Mouse (Mus musculus) spleen, postnatal 0 days (tissue): ENCODE results near the gene Ugt1a2. TPM values are rescaled to one million over a fixed set of nuclear protein-coding genes. Genes with fewer than 3 reads are reported as not detected.

ENCODE experiments used
- polyA plus RNA-seq: library from polyadenylated mRNA; unstranded; fragments of >200 nt; fragmentation: Nextera tagmentation; extraction: Ambion mirVana; gene quantifications from 2 replicates; pipeline ENCODE4 v1.2.1, GENCODE M21; 2015

Gene Ugt1a2
- polyA plus RNA-seq, result 0.05 and 0.40 TPM in 2 replicates

DNA sequence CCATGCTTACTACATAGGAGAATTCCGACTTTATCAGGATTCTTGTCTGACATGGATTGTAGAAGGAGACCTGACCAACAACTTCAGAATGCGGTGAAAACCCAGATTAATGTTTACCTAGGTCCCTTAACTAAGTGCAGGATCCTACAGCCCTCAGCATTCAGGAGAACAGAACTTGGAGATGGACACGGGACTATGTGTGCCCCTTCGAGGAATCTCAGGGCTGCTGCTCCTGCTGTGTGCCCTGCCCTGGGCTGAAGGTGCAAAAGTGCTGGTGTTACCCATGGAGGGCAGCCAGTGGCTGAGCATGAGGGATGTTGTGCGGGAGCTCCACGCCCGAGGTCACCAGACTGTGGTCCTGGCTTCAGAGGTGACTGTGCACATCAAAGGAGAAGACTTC is at the start of gene Ugt1a2:
Ugt1a2 (plus strand) TSS at position 146 of the 400 bp plus-strand sequence.

DNA sequence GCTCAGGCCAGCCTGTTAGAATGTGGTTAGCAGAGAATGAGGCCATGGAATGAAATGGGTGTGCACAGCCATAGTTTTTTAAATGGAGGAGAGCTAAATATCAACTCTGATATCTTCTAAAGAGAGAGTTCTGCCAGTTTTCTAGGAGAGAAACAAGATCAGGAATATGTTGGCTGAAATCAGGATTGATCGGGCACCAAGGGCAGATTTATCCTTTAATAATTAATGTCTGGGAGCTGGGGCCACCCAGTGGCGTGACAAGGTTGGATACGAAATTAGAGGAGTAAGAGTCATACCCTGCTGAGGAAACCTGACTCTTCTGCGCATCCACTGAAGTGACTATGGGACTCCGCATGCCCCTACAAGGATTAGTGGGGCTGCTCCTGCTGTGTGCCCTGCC is 34.7 kb upstream of the Ugt1a2 start, which contains the start of gene Ugt1a5:
Ugt1a5 (plus strand) TSS at position 302 of the 400 bp plus-strand sequence.

DNA sequence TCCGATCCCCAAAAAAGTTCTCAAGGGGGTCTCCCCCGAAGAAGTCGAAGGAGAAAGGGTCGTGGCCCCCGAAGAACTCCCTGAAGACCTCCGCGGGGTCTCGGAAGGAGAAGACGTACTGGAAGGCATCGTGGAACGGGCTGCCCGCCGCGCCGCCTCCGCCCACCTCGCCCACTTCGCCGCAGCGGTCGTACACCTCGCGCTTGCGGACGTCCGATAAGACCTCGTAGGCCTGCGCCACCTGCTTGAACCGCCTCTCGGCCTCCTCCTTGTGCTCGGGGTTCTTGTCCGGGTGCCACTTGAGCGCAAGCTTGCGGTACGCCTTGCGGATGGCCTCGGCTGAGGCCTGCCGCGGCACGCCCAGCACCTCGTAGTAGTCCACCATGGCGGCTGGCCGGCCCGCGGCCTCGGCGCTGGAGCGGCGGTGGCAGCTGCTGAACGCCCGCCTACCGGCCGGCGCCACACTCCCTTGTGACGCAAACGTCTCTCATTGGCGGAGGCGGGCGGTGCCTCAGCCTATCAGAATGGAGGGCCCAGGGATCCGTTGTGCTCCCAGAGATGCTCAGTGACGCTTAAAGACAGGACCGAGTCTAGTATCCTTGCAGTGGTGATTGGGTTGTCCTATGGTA is 5.0 kb downstream of the Ugt1a2 start, which contains the start of gene Dnajb3:
Dnajb3 (minus strand) TSS at position 489 of the 629 bp plus-strand sequence.

DNA sequence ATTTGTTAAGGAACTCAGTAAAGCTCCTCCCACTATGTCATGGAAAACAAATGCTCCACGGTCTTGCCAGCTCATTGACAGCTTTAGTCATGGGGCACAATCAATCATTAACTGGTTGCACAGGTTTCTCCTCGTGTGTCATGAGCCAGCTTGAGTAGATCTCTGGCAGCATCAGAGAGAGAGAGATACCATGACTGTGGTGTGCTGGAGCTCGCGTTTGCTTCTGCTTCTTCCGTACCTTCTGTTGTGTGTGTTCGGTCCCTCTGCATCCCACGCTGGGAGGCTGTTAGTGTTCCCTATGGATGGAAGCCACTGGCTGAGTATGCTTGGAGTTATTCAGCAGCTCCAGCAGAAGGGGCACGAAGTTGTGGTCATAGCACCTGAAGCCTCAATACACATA is 11.4 kb downstream of the Ugt1a2 start, which contains the start of gene Ugt1a1:
Ugt1a1 (plus strand) TSS at position 148 of the 400 bp plus-strand sequence.

DNA sequence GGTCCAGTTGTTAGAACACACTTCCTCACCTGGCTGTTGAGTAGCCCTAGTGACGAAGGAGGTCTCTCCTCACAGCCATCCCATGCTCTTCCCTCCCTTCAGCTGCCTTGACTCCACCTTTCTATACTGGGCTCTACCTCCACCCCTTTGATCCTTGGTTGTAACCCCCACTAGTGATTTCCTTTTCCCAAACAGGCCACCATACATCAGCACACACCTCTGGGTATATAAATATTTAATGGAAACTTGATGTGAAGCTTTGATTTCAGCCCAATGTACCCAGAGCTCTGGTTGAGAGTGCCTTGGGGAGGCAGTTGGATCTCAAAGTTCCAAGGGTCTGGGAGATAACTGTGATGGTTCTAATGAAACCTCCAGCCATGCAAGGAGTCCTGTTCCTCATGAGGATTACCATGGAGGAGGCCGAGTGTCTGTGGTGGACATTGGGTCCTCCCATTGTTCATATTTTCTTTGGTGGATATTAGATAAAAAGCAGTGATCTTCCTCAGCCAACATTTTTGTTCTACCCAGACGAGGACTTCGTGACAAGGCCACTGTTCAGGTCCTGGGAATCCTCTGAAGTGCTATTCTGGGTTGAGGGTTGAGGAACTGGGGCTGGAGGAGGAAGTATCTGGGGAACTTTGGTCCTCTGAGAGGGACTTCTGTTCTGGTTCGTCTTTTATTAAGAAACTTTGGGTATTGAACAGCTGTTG is 26.4 kb downstream of the Ugt1a2 start, which contains the start of gene Mroh2a:
Mroh2a (plus strand) TSS at position 317 of the 710 bp plus-strand sequence.

Other genes with a start within 250 kb of the Ugt1a2 start
- 7.0 and 10.0 TPM in 2 replicates for gene Usp40, start 192.1 kb upstream of the Ugt1a2 start, polyA plus RNA-seq
- gene Ugt1a10, start 145.2 kb upstream of the Ugt1a2 start, polyA plus RNA-seq, result not detected in 2 replicates
- gene Ugt1a9, start 129.8 kb upstream of the Ugt1a2 start, polyA plus RNA-seq, result not detected in 2 replicates
- gene Ugt1a8, start 112.8 kb upstream of the Ugt1a2 start, polyA plus RNA-seq, result not detected in 2 replicates
- 7.3 and 9.5 TPM in 2 replicates for gene Ugt1a7c, start 105.5 kb upstream of the Ugt1a2 start, polyA plus RNA-seq
- 0.33 and 0.45 TPM in 2 replicates for gene Ugt1a6b, start 97.3 kb upstream of the Ugt1a2 start, polyA plus RNA-seq
- gene Ugt1a6a, start 65.8 kb upstream of the Ugt1a2 start, polyA plus RNA-seq, result 3.0 and 5.0 TPM in 2 replicates
- gene Ugt1a5, start 34.6 kb upstream of the Ugt1a2 start, polyA plus RNA-seq, result 0.11 TPM in 1 of 2 replicates, not detected in the other
- 13.2 and 15.6 TPM in 2 replicates for gene Dnajb3, start 5.2 kb downstream of the Ugt1a2 start, polyA plus RNA-seq
- gene Ugt1a1, start 11.4 kb downstream of the Ugt1a2 start, polyA plus RNA-seq, result 0.25 and 0.57 TPM in 2 replicates
- gene Mroh2a, start 26.4 kb downstream of the Ugt1a2 start, polyA plus RNA-seq, result 0.69 and 0.73 TPM in 2 replicates
- 76.6 and 78.0 TPM in 2 replicates for gene Hjurp, start 77.0 kb downstream of the Ugt1a2 start, polyA plus RNA-seq
- not detected in 2 replicates for gene Trpm8, start 77.1 kb downstream of the Ugt1a2 start, polyA plus RNA-seq
- gene Spp2, start 206.4 kb downstream of the Ugt1a2 start, polyA plus RNA-seq, result 0.25 and 0.43 TPM in 2 replicates